Mouse (Mus musculus) heart, postnatal 0 days (tissue): ENCODE measurements around the gene Cfap44.

Source experiments
- CTCF ChIP-seq: IDR thresholded peaks from 2 replicates; pipeline ENCODE4 v1.5.1; 2016; ENCODE audit warnings: antibody characterized with exemption, control low read depth, low read depth
- EP300 ChIP-seq: IDR thresholded peaks from 2 replicates; pipeline ENCODE4 v1.6.1; 2016; ENCODE audit warnings: antibody characterized with exemption, low read depth

DNA sequence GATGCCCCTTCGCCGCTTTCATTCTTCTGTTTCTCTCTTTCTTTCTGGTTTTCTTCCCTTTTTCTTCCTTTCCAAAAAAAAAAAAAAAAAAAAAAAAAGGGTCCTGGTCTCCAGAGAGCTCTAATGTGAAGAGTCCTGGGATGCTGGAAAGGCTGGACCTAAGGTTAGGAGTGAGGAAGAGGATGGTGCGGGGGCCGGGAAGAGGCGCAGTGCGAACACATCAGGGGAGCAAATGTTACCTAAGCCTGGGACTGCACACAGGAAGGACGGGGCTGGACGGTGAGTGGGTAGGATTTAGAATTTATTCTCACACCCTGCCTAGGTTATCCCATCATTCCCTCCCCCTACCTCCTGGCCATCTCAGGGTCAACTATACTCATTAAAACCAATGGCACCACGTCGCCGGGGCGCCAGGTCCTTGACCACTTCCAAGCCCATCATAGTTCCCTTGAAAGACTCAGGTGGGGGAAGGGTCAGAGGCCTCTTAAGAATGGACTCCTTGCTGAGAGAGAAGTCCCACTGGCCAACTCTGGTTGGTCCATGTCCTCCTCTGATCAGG is 136.7 kb downstream of the Cfap44 start:
- no peak for TF ChIP-seq CTCF
- TF ChIP-seq EP300 = no peak
